Mouse (Mus musculus) cerebellum, adult 2 months (tissue): Measurements from ENCODE around the gene Adss. TPM values are rescaled to one million over a fixed set of nuclear protein-coding genes. Genes with fewer than 3 reads are reported as not detected.

Experiments used
- DNase-seq, 2 experiments: peaks; one replicate each; pipeline ENCODE4 v3.0.0; 2021
- H3K27ac ChIP-seq: fragments of 200-500 bp; 2 replicates; pipeline ENCODE4 v1.5.1; 2012; ENCODE audit warnings: low read length, control low read depth, inconsistent platforms; ENCODE audit not compliant: insufficient read depth
- H3K27me3 ChIP-seq: fragments of 200-500 bp; 2 replicates; pipeline ENCODE4 v1.6.1; 2012; ENCODE audit warnings: inconsistent platforms, mild to moderate bottlenecking, low read length, moderate library complexity; ENCODE audit not compliant: control insufficient read depth, insufficient read depth
- H3K4me1 ChIP-seq: fragments of 200-500 bp; 2 replicates; pipeline ENCODE4 v1.6.1; 2011; ENCODE audit warnings: low read length; ENCODE audit not compliant: control insufficient read depth, insufficient read depth
- H3K4me3 ChIP-seq: fragments of 200-500 bp; replicated peaks from 2 replicates; pipeline ENCODE3; 2011; ENCODE audit warnings: mild to moderate bottlenecking, low read depth, low read length, control low read depth; ENCODE audit not compliant: insufficient read depth
- CTCF ChIP-seq: fragments of 200-500 bp; IDR thresholded peaks from 2 replicates; pipeline ENCODE4 v1.5.1; 2011; ENCODE audit warnings: low read depth, mild to moderate bottlenecking, control low read depth, low read length, moderate library complexity, borderline replicate concordance; ENCODE audit not compliant: insufficient read depth
- POLR2A ChIP-seq: fragments of 200-500 bp; IDR thresholded peaks from 2 replicates; pipeline ENCODE4 v1.6.1; 2011; ENCODE audit warnings: low read length, control low read depth, borderline replicate concordance; ENCODE audit not compliant: insufficient read depth
- WGBS: fragments of 180-500 bp; shearing (Covaris S2); methylation state at CpG from one replicate; pipeline ENCODE4 v1.1.7; 2018; 5-methylcytosine and 5-hydroxymethylcytosine counted together
- polyA plus RNA-seq: library from polyadenylated mRNA; depleted of rRNA; stranded (reverse); fragments of >200 nt; gene quantifications from 2 replicates; pipeline ENCODE4 v1.2.3, GENCODE M21; 2012

Gene Adss
- polyA plus RNA-seq, 1 experiment: 48.1 TPM

DNA sequence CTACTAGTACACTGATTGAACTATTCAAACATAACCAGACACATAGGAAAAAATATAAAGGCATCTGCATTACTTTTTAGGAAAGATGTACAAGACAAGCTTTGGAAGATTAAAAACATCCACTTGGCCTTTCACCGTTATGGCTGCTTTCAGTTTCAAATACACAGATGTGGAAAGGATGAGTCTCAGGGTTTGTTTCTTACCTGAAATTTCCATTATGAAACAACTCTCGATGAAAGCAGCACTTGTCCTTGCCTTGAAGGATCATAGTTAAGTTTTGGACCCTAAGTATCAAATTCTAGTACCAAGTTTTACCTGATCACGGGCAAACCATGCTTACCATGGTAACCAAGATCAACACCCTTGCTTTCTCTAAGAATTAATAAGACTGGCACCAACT lies 3.5 kb downstream of the Adss start:
- H3K4me3 ChIP-seq: no peak overlapping the region
- no peak overlapping the region for H3K27ac ChIP-seq
- no peaks in the 10 kb centered on the region; the same call in 1 of the 2 replicates for H3K4me1 ChIP-seq
- no peak for DNase-seq
- TF ChIP-seq POLR2A (no peak), CTCF (no peak)
- 88% methylated on average over 3 of the region's 3 CpGs for WGBS
- no peaks in the 10 kb centered on the region for H3K27me3 ChIP-seq

DNA sequence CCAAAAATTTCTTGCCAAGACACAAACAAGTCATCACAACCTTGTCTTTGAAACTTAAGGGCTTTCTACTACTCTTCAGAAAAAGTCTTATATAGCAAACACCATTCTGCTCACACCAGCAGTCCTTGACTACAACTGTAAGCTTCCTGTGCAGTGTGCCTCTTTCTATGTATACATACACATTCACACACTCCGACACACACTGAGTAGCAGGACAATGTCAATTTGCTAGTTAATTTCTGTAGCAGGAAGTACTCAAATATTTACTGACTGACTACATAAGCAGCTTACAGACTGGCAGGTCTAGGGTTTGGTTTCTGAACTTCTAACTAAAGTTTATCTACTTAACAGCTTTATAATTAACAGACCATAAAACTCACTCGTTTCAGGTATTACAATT lies 18.9 kb downstream of the Adss start:
- TF ChIP-seq CTCF (no peak), POLR2A (no peak)
- H3K27ac ChIP-seq: no peak overlapping the region
- H3K27me3 ChIP-seq: no peaks in the 10 kb centered on the region
- DNase-seq: no peak
- 92% methylated on average over 2 of the region's 2 CpGs for WGBS
- no peaks in the 10 kb centered on the region for H3K4me1 ChIP-seq
- H3K4me3 ChIP-seq: no peak overlapping the region

DNA sequence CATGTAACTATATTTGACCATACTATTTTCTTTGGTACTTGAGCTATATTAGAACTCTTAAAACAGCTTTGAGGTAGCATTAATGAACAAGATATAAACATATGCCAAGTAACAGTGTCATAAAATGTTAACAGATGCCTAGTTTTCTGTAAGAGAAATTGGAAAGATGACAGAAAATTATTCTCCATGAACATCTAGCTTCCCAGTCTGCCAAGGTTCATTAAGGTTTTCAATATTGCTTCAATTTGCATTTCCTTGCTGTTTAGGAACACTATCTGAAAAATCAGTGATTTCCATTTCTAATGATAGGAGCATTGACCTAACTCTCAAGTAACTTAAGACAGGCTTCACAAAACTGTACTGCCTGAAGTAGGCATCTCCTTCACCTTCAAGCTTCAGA lies 27.4 kb downstream of the Adss start:
- no peak for TF ChIP-seq CTCF
- no peak for TF ChIP-seq POLR2A

DNA sequence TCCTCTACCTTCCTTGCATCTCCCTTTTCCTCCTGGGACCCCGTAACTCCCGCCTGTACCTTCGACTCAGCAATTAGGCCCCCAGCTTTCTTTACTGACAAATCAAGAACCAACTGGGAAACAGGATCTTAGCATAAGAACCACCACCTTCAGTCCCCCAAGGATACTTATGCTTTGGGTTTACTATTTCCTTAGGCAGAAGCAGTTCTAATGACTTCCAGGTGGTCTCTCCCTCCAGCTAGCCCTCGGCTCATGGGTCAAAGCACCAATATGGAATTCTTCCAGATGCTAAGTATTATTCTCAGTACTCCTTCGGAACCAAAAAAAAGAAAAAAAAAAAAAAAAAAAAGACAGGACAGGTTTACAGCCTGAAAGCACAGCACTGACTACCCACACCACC lies 39.1 kb downstream of the Adss start:
- WGBS: 94% methylated on average over 5 of the region's 5 CpGs
- no peak overlapping the region for H3K4me3 ChIP-seq
- DNase-seq: no peak
- H3K27me3 ChIP-seq: no peaks in the 10 kb centered on the region
- TF ChIP-seq POLR2A: no peak
- TF ChIP-seq CTCF: no peak
- H3K27ac ChIP-seq: no peak overlapping the region
- no peaks in the 10 kb centered on the region for H3K4me1 ChIP-seq

More for the DNA sequence above, 27.4 kb downstream of the Adss start:
- no peak for DNase-seq
- no peaks in the 10 kb centered on the region for H3K27me3 ChIP-seq
- H3K27ac ChIP-seq: no peak overlapping the region
- H3K4me3 ChIP-seq: no peak overlapping the region
- no peaks in the 10 kb centered on the region for H3K4me1 ChIP-seq

DNA sequence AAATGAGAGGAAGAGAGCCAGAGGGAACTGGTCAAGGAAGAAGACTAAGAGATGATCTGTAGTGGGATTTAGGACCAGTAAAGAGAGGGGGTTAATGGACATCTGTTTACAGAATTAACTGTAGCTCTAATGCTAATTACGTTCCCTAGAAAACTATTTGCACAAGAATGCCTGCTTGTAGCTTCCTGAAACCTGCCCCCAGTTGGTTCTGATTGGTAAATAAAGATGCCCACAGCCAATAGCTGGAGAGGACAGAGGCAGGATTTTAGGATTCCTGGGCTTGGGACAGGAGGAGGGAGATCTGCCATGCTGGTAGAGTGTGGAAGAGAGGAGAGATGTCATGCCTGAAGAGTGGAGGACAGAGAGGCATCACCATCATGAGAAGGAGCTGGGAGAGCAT lies 42.8 kb downstream of the Adss start:
- H3K27ac ChIP-seq: no peak overlapping the region
- no peaks in the 10 kb centered on the region for H3K27me3 ChIP-seq
- WGBS: 78% methylated on average over 1 of the region's 1 CpGs
- no peaks in the 10 kb centered on the region for H3K4me1 ChIP-seq
- TF ChIP-seq POLR2A: no peak
- TF ChIP-seq CTCF: no peak
- H3K4me3 ChIP-seq: no peak overlapping the region
- no peak for DNase-seq

DNA sequence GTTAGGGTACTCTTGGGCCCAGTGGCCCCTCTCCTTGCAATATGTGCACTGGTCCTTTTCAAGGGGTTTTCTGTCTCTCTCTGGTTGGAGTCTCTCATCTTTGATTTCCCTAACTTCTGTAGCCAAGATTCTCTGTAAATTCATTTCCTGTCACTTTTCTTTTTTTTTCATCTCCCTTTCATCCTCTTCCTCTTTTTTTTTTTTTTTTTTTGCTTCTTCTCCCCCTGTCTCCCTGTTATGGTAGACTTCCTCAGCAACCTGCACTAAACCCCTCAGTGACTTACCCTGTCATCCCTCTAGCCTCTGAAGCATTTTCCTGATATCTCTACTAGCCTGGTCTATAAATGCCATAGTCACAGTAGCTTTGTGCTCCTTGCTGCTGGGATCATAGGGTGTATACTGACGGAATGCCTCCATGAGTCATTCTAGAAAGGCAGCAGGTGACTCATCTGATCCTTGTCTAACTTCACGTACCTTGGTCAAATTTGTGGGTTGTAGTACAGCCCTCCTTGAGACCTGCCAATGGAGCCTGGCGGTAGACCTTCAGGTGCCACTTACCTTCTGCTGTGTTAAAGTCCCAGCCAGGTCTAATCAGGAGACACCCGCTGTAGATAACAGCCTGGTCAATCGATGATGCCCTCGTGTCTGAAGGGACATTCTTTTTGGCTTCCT lies 48.3 kb downstream of the Adss start:
- DNase-seq: no peak
- Histone ChIP-seq H3K27ac (no peak overlapping the region), H3K4me3 (no peak overlapping the region), H3K27me3 (no peaks in the 10 kb centered on the region), H3K4me1 (no peaks in the 10 kb centered on the region)
- 96% methylated on average over 6 of the region's 6 CpGs for WGBS
- TF ChIP-seq CTCF (no peak), POLR2A (no peak)

DNA sequence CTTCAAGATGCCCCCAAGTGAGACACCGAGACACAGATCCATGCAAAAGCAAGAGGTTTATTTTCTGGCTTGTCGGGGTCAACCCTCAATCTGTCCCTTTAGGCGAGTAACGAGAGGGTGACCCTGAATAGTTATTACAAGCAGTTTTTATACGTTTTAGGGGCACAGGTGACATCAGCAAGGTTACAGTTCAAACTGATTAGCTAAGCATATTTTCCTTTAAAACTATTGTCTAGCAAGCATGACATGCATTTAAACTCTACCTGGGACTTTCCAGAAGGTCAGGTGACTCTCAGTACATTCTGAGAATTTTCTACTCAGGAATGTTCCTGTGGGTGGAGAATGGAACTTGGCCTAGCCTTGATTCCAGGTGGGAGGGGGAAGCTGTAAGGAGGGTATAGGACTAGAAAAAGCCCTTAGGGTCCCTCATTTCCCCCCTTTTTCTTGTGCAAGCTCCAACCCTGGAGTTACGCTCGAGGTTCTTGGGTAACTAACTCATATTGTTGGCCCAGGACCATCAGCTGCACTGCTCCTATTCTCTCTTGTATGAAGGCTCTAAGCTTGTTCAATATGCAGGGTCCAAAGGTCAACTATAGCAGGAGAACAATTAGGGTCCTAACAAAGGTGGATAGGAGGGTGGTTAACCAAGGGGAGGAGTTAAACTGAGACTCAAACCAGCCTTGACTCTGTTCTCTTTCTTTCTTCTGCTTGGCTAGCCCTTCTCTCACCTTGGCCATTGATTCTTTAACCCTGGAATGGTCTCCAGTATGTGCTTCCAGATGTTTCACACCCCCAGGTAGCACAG lies 51.6 kb downstream of the Adss start:
- no peak for TF ChIP-seq POLR2A
- no peak for TF ChIP-seq CTCF
- Histone ChIP-seq H3K4me1 (no peaks in the 10 kb centered on the region), H3K4me3 (no peak overlapping the region), H3K27ac (no peak overlapping the region), H3K27me3 (no peaks in the 10 kb centered on the region)
- no peak for DNase-seq
- 86% methylated on average over 7 of the region's 7 CpGs for WGBS

DNA sequence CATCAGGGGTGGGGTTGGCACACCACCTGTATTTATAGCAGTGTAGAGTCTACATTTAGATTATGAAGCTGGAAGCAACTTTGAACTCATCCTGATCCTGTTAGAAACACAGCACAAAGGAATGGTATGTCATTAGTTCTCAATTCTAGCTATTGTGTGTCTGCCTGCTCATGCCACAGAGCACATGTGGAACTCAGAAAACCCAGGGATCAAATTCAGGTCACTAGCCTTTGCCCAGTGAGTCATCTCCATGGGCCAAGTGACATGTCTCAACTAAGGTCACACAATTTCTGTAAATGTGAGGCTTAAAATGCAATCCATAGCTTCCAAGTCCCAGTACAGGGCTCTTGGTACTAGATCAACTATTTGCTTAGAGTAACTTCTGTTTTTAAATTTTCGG lies 54.2 kb downstream of the Adss start:
- H3K4me3 ChIP-seq: no peak overlapping the region
- WGBS: 76% methylated on average over 1 of the region's 1 CpGs
- no peak for TF ChIP-seq POLR2A
- TF ChIP-seq CTCF: no peak
- no peaks in the 10 kb centered on the region for H3K4me1 ChIP-seq
- H3K27ac ChIP-seq: no peak overlapping the region
- no peak for DNase-seq
- H3K27me3 ChIP-seq: no peaks in the 10 kb centered on the region
